Mouse (Mus musculus) G1E (cell line): ENCODE measurements around the gene Slc28a1. TPM values are rescaled to one million over a fixed set of nuclear protein-coding genes. Genes with fewer than 3 reads are reported as not detected.
"Not testable (repeated sequence)": the region's sequence is repeated elsewhere in the genome, so short reads cannot be mapped to it uniquely, and the experiment has no call there.

ENCODE experiments used
- ATAC-seq: 2 replicates; pipeline ENCODE4 v1.8.0; 2016; ENCODE audit warnings: mild to moderate bottlenecking; ENCODE audit not compliant: insufficient number of reproducible peaks, poor library complexity, low FRiP score, severe bottlenecking; ENCODE audit errors: extremely low read depth
- DNase-seq: peaks from one replicate; pipeline ENCODE4 v3.0.0; 2012; ENCODE audit warnings: low spot score
- H3K27me3 ChIP-seq: 2 replicates; pipeline ENCODE4 v1.6.1; 2012; ENCODE audit warnings: mild to moderate bottlenecking, low read length, inconsistent platforms; ENCODE audit not compliant: insufficient read depth
- H3K36me3 ChIP-seq: replicated peaks from 2 replicates; pipeline ENCODE3; 2012; ENCODE audit warnings: mild to moderate bottlenecking, inconsistent platforms
- H3K4me1 ChIP-seq: 2 replicates; pipeline ENCODE4 v1.6.1; 2012; ENCODE audit warnings: low read depth, low read length, inconsistent platforms, mixed read lengths; ENCODE audit not compliant: insufficient read depth
- H3K4me3 ChIP-seq: 2 replicates; pipeline ENCODE4 v1.5.1; 2012; ENCODE audit warnings: low read depth, mild to moderate bottlenecking, inconsistent platforms, low read length, moderate library complexity, mixed read lengths
- H3K9me3 ChIP-seq: replicated peaks from 2 replicates; pipeline ENCODE4 v1.6.1; 2012; ENCODE audit warnings: inconsistent platforms
- CTCF ChIP-seq: IDR thresholded peaks from 2 replicates; pipeline ENCODE4 v1.5.1; 2012; ENCODE audit warnings: low read depth, low read length, inconsistent platforms, mixed read lengths
- GATA1 ChIP-seq: IDR thresholded peaks from 2 replicates; pipeline ENCODE4 v1.6.1; 2012; ENCODE audit warnings: borderline replicate concordance, low read length, inconsistent platforms, mixed read lengths
- GATA2 ChIP-seq: IDR thresholded peaks from 2 replicates; pipeline ENCODE4 v1.6.1; 2012; ENCODE audit warnings: low read depth, low read length, inconsistent platforms, borderline replicate concordance
- POLR2AphosphoS5 ChIP-seq: IDR thresholded peaks from 2 replicates; pipeline ENCODE4 v1.6.1; 2012; ENCODE audit warnings: low read depth, low read length, inconsistent platforms; ENCODE audit not compliant: insufficient replicate concordance
- TAL1 ChIP-seq: conservative IDR thresholded peaks from 2 replicates; pipeline ENCODE4 v1.6.1; 2012; ENCODE audit warnings: low read depth, low read length, inconsistent platforms, mixed read lengths
- polyA plus RNA-seq: library from polyadenylated mRNA; stranded (reverse); fragments of >175 nt; gene quantifications from 2 replicates; pipeline ENCODE4 v1.2.3, GENCODE M21; 2012
- total RNA-seq, 2 experiments: library from RNA; stranded (forward) in 1 of 2; stranded (reverse) in 1 of 2; fragments of 200-1000 nt in 1 of 2; fragments of >200 nt in 1 of 2; fragmentation: Nextera tagmentation in 1 of 2; gene quantifications; 2 replicates each; pipeline ENCODE4 v1.2.3; 2014 to 2017

Slc28a1 gene
- total and polyA plus RNA-seq, 3 experiments, result not detected

- no peaks in the 10 kb centered on the region for H3K36me3 ChIP-seq
- TF ChIP-seq GATA2 (no peak), TAL1 (no peak), GATA1 (no peak), CTCF (no peak), POLR2AphosphoS5 (no peak)
Measured at GRCm38 (mm10) chr7:81182492-81183175, 68.0 kb downstream of the Slc28a1 start.

GRCm38 (mm10) chr7:81183181-81183580 is 68.6 kb downstream of the Slc28a1 start:
- no peaks in the 10 kb centered on the region for H3K36me3 ChIP-seq
- TF ChIP-seq GATA1 (no peak), CTCF (no peak), GATA2 (no peak), TAL1 (no peak), POLR2AphosphoS5 (no peak)
- no peak for DNase-seq
- H3K9me3 ChIP-seq, result no peaks in the 10 kb centered on the region
- H3K27me3 ChIP-seq, result peaks cover 20% of the 10 kb centered on the region
- ATAC-seq, result no peak
- H3K4me3 ChIP-seq, result no peak overlapping the region
- H3K4me1 ChIP-seq, result no peaks in the 10 kb centered on the region

More at GRCm38 (mm10) chr7:81182492-81183175, 68.0 kb downstream of the Slc28a1 start:
- Histone ChIP-seq H3K9me3 (no peaks in the 10 kb centered on the region), H3K27me3 (peaks cover 16% of the 10 kb centered on the region), H3K4me3 (no peak overlapping the region), H3K4me1 (no peaks in the 10 kb centered on the region)
- ATAC-seq, result no peak
- no peak for DNase-seq

- Histone ChIP-seq H3K36me3 (no peaks in the 10 kb centered on the region), H3K9me3 (no peaks in the 10 kb centered on the region), H3K4me1 (no peaks in the 10 kb centered on the region), H3K27me3 (peaks cover 19% of the 10 kb centered on the region), H3K4me3 (no peak overlapping the region)
- ATAC-seq, result no peak
- no peak for TF ChIP-seq POLR2AphosphoS5
- TF ChIP-seq CTCF, result no peak
- TF ChIP-seq TAL1, result no peak
- no peak for TF ChIP-seq GATA1
- TF ChIP-seq GATA2, result no peak
- no peak for DNase-seq
Measured at GRCm38 (mm10) chr7:81184136-81184535, 69.5 kb downstream of the Slc28a1 start.

GRCm38 (mm10) chr7:81184651-81185050 is 70.1 kb downstream of the Slc28a1 start:
- ATAC-seq, result no peak
- Histone ChIP-seq H3K27me3 (peaks cover 17% of the 10 kb centered on the region), H3K36me3 (no peaks in the 10 kb centered on the region)

GRCm38 (mm10) chr7:81186036-81186435 is 71.4 kb downstream of the Slc28a1 start:
- not testable (repeated sequence) for H3K36me3 ChIP-seq, H3K9me3 ChIP-seq, ATAC-seq, DNase-seq, H3K4me1 ChIP-seq, H3K4me3 ChIP-seq
- H3K27me3 ChIP-seq, result peaks cover 17% of the 10 kb centered on the region

More at GRCm38 (mm10) chr7:81184651-81185050, 70.1 kb downstream of the Slc28a1 start:
- TF ChIP-seq TAL1 (no peak), POLR2AphosphoS5 (no peak)
- no peak overlapping the region for H3K4me3 ChIP-seq
- no peaks in the 10 kb centered on the region for H3K4me1 ChIP-seq
- no peak for DNase-seq
- H3K9me3 ChIP-seq, result no peaks in the 10 kb centered on the region

- DNase-seq, result no peak
- no peaks in the 10 kb centered on the region for H3K4me1 ChIP-seq
Measured at GRCm38 (mm10) chr7:81189180-81189579, 74.6 kb downstream of the Slc28a1 start.

More at GRCm38 (mm10) chr7:81189180-81189579, 74.6 kb downstream of the Slc28a1 start:
- Histone ChIP-seq H3K27me3 (peaks cover 12% of the 10 kb centered on the region), H3K4me3 (no peak overlapping the region), H3K36me3 (no peaks in the 10 kb centered on the region), H3K9me3 (no peaks in the 10 kb centered on the region)
- no peak for ATAC-seq
- TF ChIP-seq CTCF (no peak), GATA2 (no peak), GATA1 (no peak), POLR2AphosphoS5 (no peak), TAL1 (no peak)
